Comparison of ENCODE assay signal across 14 mouse cellular contexts in genomic region chr5:133844483-133844882, GRCm38 (mm10).
A peak's percentile ranks its signal among the peaks of the same experiment; 100 is the strongest.
DNase-seq lines count a peak whose midpoint lies in the region; ATAC-seq and TF ChIP-seq lines count a peak whose summit lies in the region.
"Had no signal": no experiment of that assay in that cellular context is flagged by ENCODE, and none has a peak within 500 bp of the region (broad histone marks: within the 10 kb centered on the region; RNA-seq: fewer than 3 reads in every experiment).

No protein-coding gene starts in this region.

- peak overlapping the region; percentile 6; the same call in 1 of the 2 replicates for H3K27ac ChIP-seq in forebrain, embryonic 14.5 days (ENCODE audit: low read depth, low read length)
- no peak overlapping the region for H3K27ac ChIP-seq in hindbrain, embryonic 16.5 days (ENCODE audit: low read depth, low read length)
- peak overlapping the region; percentile 75 for H3K27ac ChIP-seq in neural tube, embryonic 13.5 days (replicated peaks)
- H3K27ac ChIP-seq in kidney, embryonic 14.5 days (ENCODE audit: low read depth, low read length): no peak overlapping the region
- H3K27ac ChIP-seq: kidney, embryonic 15.5 days; limb, embryonic 15.5 days had no signal

- ATAC-seq in forebrain, embryonic 14.5 days: 0 out of 2 replicates have a peak, but pooled peaks have one; percentile 58
- ATAC-seq in hindbrain, embryonic 16.5 days: 0 out of 2 replicates have a peak, but pooled peaks have one; percentile 61
- peak; percentile 92 for ATAC-seq in neural tube, embryonic 13.5 days (ENCODE audit: low read depth)
- no peak for ATAC-seq in kidney, embryonic 14.5 days (ENCODE audit: low FRiP score, low TSS enrichment)
- ATAC-seq: liver, postnatal 0 days had no signal

- no peaks in the 10 kb centered on the region for H3K9me3 ChIP-seq in forebrain, embryonic 14.5 days (replicated peaks; ENCODE audit: control insufficient read depth, low read length)
- no peaks in the 10 kb centered on the region for H3K9me3 ChIP-seq in hindbrain, embryonic 16.5 days (ENCODE audit: control insufficient read depth, low read length)
- no peaks in the 10 kb centered on the region for H3K9me3 ChIP-seq in neural tube, embryonic 13.5 days
- H3K9me3 ChIP-seq in kidney, embryonic 14.5 days (ENCODE audit: control insufficient read depth, low read length): no peaks in the 10 kb centered on the region
- H3K9me3 ChIP-seq: kidney, embryonic 15.5 days; limb, embryonic 15.5 days; midbrain, embryonic 12.5 days had no signal

- WGBS in forebrain, embryonic 14.5 days: 7% methylated on average over 10 of the region's 10 CpGs
- WGBS in hindbrain, embryonic 16.5 days: 23% methylated on average over 10 of the region's 10 CpGs
- 24% methylated on average over 10 of the region's 10 CpGs for WGBS in neural tube, embryonic 13.5 days
- 55% methylated on average over 10 of the region's 10 CpGs for WGBS in kidney, embryonic 14.5 days

- no peak for TF ChIP-seq CTCF in brain, embryonic 14.5 days (IDR thresholded peaks at IDR 0.05; ENCODE audit: borderline replicate concordance, extremely low read depth, insufficient read depth, insufficient read length)

- H3K9ac ChIP-seq in forebrain, embryonic 14.5 days (ENCODE audit: low read length): no peak overlapping the region
- H3K9ac ChIP-seq in hindbrain, embryonic 16.5 days (ENCODE audit: low read depth, low read length): no peak overlapping the region
- H3K9ac ChIP-seq in neural tube, embryonic 13.5 days: no peak overlapping the region
- no peak overlapping the region for H3K9ac ChIP-seq in kidney, embryonic 14.5 days (ENCODE audit: low read depth, low read length)
- H3K9ac ChIP-seq: kidney, embryonic 15.5 days; limb, embryonic 15.5 days; liver, postnatal 0 days; midbrain, embryonic 12.5 days had no signal

- H3K4me1 ChIP-seq in forebrain, embryonic 14.5 days (ENCODE audit: control insufficient read depth, insufficient read depth, low read length): 0 out of 2 replicates have a peak, but pooled peaks cover 6% of the 10 kb centered on the region
- 0 out of 2 replicates have a peak, but pooled peaks cover 2% of the 10 kb centered on the region for H3K4me1 ChIP-seq in hindbrain, embryonic 16.5 days (ENCODE audit: control insufficient read depth, insufficient read depth, low read depth, low read length)
- H3K4me1 ChIP-seq in neural tube, embryonic 13.5 days (replicated peaks): peaks cover 22% of the 10 kb centered on the region
- no peaks in the 10 kb centered on the region for H3K4me1 ChIP-seq in kidney, embryonic 14.5 days (ENCODE audit: control insufficient read depth, insufficient read depth, low read length)
- H3K4me1 ChIP-seq: kidney, embryonic 15.5 days; limb, embryonic 15.5 days had no signal

- peak overlapping the region; percentile 20 for H3K4me2 ChIP-seq in forebrain, embryonic 14.5 days (ENCODE audit: low read length)
- no peak overlapping the region for H3K4me2 ChIP-seq in hindbrain, embryonic 16.5 days (ENCODE audit: low read length)
- no peak overlapping the region for H3K4me2 ChIP-seq in neural tube, embryonic 13.5 days
- no peak overlapping the region for H3K4me2 ChIP-seq in kidney, embryonic 14.5 days (replicated peaks; ENCODE audit: low read depth, low read length)
- H3K4me2 ChIP-seq: kidney, embryonic 15.5 days; limb, embryonic 15.5 days; midbrain, embryonic 12.5 days had no signal

- peak; percentile 89 for DNase-seq in brain, embryonic 14.5 days (ENCODE audit: low read depth)
- peak; percentile 69 for DNase-seq in forebrain, embryonic 14.5 days (ENCODE audit: low spot score)
- no peak for DNase-seq in urinary bladder, postnatal 25 days (ENCODE audit: low spot score)
- no peak for DNase-seq in layer of hippocampus, postnatal 36 days
- DNase-seq: adrenal gland, postnatal 36 days; cerebellum, postnatal 25 days; gastrocnemius, postnatal 10 days; liver, postnatal 0 days had no signal

- H3K27me3 ChIP-seq in forebrain, embryonic 14.5 days (replicated peaks; ENCODE audit: control insufficient read depth, insufficient read depth, low read length): no peaks in the 10 kb centered on the region
- H3K27me3 ChIP-seq in hindbrain, embryonic 16.5 days (replicated peaks; ENCODE audit: control insufficient read depth, insufficient read depth, low read length): no peaks in the 10 kb centered on the region
- no peaks in the 10 kb centered on the region for H3K27me3 ChIP-seq in neural tube, embryonic 13.5 days
- no peaks in the 10 kb centered on the region for H3K27me3 ChIP-seq in kidney, embryonic 14.5 days (ENCODE audit: control insufficient read depth, insufficient read depth, low read length)
- H3K27me3 ChIP-seq: kidney, embryonic 15.5 days; limb, embryonic 15.5 days had no signal

- TF ChIP-seq POLR2A in brain, embryonic 14.5 days (IDR thresholded peaks at IDR 0.05; ENCODE audit: borderline replicate concordance, extremely low read depth, insufficient read depth, insufficient read length, poor library complexity, severe bottlenecking): no peak

- no peak overlapping the region for H3K4me3 ChIP-seq in forebrain, embryonic 14.5 days (ENCODE audit: low read depth, low read length)
- H3K4me3 ChIP-seq in hindbrain, embryonic 16.5 days (ENCODE audit: low read length): no peak overlapping the region
- no peak overlapping the region for H3K4me3 ChIP-seq in neural tube, embryonic 13.5 days
- no peak overlapping the region for H3K4me3 ChIP-seq in kidney, embryonic 14.5 days (ENCODE audit: low read length)
- H3K4me3 ChIP-seq: kidney, embryonic 15.5 days; limb, embryonic 15.5 days; midbrain, embryonic 12.5 days had no signal

- H3K36me3 ChIP-seq in forebrain, embryonic 14.5 days (ENCODE audit: control insufficient read depth, insufficient read depth, low read length): no peaks in the 10 kb centered on the region
- H3K36me3 ChIP-seq in hindbrain, embryonic 16.5 days (ENCODE audit: control insufficient read depth, insufficient read depth, low read length): no peaks in the 10 kb centered on the region
- no peaks in the 10 kb centered on the region for H3K36me3 ChIP-seq in neural tube, embryonic 13.5 days
- H3K36me3 ChIP-seq in kidney, embryonic 14.5 days (ENCODE audit: control insufficient read depth, insufficient read depth, low read length): no peaks in the 10 kb centered on the region
- H3K36me3 ChIP-seq: kidney, embryonic 15.5 days; limb, embryonic 15.5 days; midbrain, embryonic 12.5 days had no signal

Comparison
In these comparisons a context has a peak if more than half of its experiments do, and no peak if none do; other contexts are left out.
1. DNase-seq: peak in brain, embryonic 14.5 days (single experiment) and forebrain, embryonic 14.5 days (single experiment); none in urinary bladder, postnatal 25 days (single experiment) and layer of hippocampus, postnatal 36 days (0 of 2).
2. H3K27ac ChIP-seq: peak in forebrain, embryonic 14.5 days (single experiment) and neural tube, embryonic 13.5 days (single experiment); none in hindbrain, embryonic 16.5 days (single experiment) and kidney, embryonic 14.5 days (single experiment).